Mouse (Mus musculus) E14TG2a.4 (cell line): ENCODE results near the gene Map2k2.

Experiments used
- CTCF ChIP-seq: conservative IDR thresholded peaks from 2 replicates; pipeline ENCODE4 v1.5.1; 2014; ENCODE audit warnings: low read length
- POU5F1 ChIP-seq: IDR thresholded peaks from 2 replicates; pipeline ENCODE4 v1.6.1; 2014; ENCODE audit warnings: low read length, borderline replicate concordance

- TF ChIP-seq CTCF: peak; percentile 85
- TF ChIP-seq POU5F1: peak; percentile 55; the same call in 1 of the 2 replicates
These were observed 23.4 kb upstream of the Map2k2 start for GRCm38 (mm10) chr10:81082168-81082960.
